Mouse (Mus musculus): ENCODE measurements at regions not wholly inside any gene's neighbourhood (a gene's known extent, or its start where the extent isn't known, plus 50 kb on each side); places are given as distances from the start of the nearest gene placed in this dataset.

- peak; percentile 40 for DNase-seq
These were observed 320.4 kb downstream of the Synb start for GRCm38 (mm10) chr14:68973636-68974101.

- DNase-seq, result peak; percentile 41
These were observed 327.3 kb downstream of the Synb start for GRCm38 (mm10) chr14:68966758-68967157.

- no peak for DNase-seq
These were observed 339.3 kb downstream of the Synb start for GRCm38 (mm10) chr14:68954577-68955460.

DNA sequence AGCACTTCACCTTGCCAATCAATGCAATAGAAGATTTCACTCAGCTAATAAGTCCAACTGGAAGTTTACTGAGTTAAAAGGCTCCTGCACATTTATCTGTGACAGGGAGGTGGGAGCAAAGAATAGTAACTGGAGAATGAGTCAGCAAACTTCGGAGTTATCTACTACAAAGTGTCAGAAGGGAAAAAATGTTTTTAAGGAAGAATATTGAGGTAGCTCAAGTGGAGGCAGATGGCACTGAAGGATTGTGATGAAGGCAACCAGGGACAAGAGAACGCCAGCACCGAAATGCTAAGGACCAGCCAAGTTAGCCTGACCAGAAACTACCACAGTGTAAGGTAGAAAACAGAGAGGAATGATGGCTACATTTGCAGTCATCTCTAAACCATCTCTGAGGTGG lies 348.2 kb downstream of the Synb start:
- DNase-seq, result no peak

GRCm38 (mm10) chr14:68945434-68945833 lies 348.7 kb downstream of the Synb start:
- no peak for DNase-seq

- no peak for DNase-seq
These were observed 352.3 kb downstream of the Synb start for GRCm38 (mm10) chr14:68941759-68942158.

DNA sequence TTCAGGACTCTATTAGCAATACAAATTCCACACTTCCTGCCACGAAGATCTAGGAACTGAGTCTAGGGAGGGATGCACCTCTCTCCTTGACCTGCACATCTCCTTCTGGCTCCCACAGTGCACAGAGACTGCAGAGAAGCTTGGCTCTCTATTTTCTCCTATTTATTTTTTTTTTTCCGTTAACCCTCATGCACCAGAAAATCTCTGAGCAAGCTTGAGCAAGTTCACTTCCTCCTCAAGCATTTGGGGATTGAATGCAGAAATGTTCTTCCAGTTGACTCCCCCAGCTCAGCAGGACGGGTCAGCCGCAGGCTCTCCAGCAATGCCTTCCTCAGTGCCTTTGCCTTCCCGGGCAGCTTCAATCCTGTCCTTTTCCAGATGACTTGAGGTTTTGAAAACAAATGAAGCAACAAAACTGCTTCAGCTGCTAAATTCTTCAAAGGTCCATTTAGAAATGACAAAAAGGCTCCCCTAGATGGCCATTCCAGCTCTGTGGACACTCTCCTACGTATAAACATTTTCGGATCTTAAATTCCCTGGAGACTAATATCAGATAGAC lies 352.9 kb downstream of the Synb start:
- no peak for DNase-seq

DNA sequence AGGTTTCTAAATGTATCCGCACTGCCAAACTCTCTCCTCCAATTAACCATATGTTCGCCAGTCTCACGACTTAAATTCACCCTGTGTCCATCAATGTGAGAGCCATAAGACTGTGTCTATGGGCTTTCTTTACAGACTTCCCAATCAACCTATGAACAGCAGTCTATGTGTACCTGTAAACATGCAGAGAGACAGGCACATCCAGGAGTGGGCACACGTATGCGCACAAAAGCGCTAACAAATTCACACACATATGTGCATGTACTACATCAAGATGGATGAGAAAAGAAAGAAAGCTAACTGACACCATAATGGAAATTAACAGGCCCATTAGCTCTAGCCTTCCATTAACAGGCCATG lies 358.8 kb downstream of the Synb start:
- DNase-seq, result no peak

- peak; percentile 45 for DNase-seq
These were observed 359.3 kb downstream of the Synb start for GRCm38 (mm10) chr14:68934611-68935302.

GRCm38 (mm10) chr14:68927814-68928213 lies 366.3 kb downstream of the Synb start:
- DNase-seq, result no peak

- peak; percentile 62 for DNase-seq
These were observed 371.0 kb downstream of the Synb start for GRCm38 (mm10) chr14:68923054-68923453.

DNA sequence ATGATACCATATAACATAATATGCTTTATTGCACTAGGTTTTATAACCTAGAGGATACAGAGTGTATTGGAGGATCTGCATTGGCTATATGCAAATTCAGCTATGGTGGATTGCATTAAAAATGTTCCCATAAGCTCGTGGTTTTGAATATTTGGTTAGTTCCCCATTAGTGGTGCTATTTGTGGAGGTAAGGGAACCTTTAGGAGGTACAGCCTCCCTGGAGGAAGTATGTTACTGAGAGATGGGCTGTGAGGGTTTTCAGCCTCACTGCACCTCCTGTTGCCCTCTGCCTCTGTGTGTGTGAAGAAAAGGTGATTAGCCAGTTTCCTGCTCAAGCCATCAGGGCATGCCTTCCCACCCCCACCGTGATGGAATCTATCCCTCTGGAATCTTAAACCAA lies 372.1 kb downstream of the Synb start:
- DNase-seq, result no peak

GRCm38 (mm10) chr14:68918526-68919045 lies 375.5 kb downstream of the Synb start:
- no peak for DNase-seq

GRCm38 (mm10) chr14:68899921-68900320 lies 394.2 kb downstream of the Synb start:
- no peak for DNase-seq

DNA sequence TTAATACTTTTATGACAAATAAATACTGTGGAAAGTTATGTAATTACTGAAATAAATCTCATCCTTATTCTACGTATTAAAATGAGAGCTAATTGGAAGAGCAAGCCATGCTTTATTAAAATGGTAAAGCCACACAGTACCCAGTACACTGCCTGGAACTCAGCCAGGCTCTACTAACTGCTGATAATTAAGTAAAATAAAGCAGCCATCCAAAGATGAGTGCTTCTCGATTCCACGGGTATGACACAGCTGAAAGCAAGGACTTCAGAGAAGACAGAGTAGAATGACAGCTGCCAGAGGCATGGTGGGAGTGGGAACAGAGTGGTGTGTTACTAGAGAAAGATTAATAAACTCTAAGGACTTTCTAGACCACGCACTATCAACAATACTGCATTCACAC lies 416.9 kb downstream of the Synb start:
- DNase-seq, result no peak

DNA sequence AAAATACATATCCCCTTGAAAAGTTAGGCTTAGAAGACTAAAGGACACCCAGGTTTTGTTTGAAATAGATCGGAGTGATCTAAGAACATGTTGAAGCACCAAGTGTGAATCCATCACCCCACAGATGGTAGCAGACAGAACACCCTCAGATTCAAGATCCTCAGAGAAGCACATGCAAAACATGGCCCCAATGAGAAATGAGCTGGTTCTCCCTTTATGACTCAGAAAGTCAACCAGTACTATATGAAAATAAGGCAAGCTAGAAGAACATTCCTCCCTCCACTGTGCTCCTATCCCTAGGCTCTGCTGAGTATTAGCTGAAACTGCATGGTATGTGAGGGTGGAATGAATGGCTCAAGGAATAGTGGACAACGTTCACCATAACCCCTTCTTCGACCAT lies 433.0 kb downstream of the Synb start:
- no peak for DNase-seq

- DNase-seq, result no peak
These were observed 436.2 kb downstream of the Synb start for GRCm38 (mm10) chr14:68857948-68858347.

DNA sequence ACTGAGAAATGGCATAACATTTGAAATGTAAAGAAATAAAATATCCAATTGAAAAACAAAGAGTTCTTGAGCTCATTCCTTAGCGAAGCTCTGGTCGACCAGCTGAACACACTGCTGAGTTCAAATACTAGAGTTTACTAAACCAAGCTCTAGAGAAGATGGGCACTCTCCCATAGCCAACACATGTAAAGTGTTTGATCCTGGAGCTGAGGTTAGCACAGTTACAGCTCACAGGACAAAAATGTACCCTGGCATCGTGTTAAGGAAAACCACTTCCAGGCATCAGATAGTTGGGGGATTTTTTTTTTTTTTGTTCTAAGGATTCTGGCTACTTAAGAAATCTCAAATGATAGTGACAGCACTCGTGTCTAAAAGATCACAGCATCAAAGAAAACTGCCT lies 445.6 kb downstream of the Synb start:
- DNase-seq, result no peak

DNA sequence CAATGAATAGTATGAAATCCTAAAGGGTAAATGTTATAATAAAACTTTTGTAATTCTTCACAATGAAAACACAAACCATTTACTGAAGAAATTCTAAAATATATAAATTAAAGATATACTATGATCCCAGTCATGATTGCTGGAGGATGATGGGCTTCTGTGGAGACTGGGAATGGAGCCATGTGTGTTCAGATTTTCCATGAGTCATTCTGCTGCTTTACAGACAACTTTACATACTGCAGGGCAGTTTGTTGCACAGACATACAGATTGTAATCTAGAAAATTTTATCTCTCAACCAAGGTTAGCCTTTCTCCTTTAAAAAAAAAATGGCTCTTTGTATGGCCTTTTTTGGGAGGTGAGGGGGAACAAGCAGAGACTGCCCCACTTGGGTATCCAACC lies 446.5 kb downstream of the Synb start:
- no peak for DNase-seq

GRCm38 (mm10) chr14:68820241-68820640 lies 473.9 kb downstream of the Synb start:
- peak; percentile 3 for DNase-seq

GRCm38 (mm10) chr14:68808976-68809375 lies 485.1 kb downstream of the Synb start:
- DNase-seq, result no peak

- no peak for DNase-seq
These were observed 486.2 kb downstream of the Synb start for GRCm38 (mm10) chr14:68807918-68808317.

DNA sequence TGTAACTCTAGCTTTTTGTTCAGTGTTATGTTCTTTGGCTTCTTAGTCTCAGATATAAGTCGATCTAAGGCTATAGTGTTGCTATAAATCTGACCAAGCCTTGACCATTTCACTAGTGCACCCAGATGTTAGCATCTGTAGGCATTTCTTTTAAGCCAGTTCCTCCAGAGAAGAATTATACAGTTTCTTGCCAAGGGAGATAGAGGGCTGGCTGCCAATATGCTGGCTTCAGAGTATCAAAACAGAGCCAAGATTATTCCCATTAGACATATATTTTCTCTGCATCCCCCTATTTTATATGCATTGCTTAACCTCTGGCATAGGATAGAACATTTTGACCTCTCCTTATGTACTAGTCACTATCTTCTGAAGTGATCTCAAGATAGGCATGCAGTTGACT lies 487.5 kb downstream of the Synb start:
- no peak for DNase-seq

DNA sequence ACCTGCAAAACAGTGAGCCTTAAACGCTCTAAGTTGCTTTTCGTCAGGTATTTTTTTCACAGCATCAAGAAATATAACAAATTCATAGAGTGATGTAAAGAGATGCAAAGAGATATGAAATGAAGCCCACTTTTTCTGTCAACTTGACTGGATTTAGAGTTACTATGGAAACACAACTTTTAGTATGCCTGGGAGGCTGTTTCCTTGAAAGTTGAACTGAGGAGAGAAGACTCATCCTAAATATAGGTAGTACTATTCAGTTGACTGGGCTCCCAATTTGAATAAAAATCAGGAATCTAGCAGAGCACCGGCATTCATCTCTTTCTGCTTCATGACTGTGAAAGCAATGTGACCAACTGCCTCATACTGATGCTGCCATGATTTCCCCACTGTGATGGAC lies 509.7 kb downstream of the Synb start:
- no peak for DNase-seq
